Mouse (Mus musculus) erythroblast, embryonic 14.5 days (primary cell): ENCODE results near the gene Ryr2.

Experiments used
- GATA1 ChIP-seq: IDR thresholded peaks from 2 replicates; pipeline ENCODE4 v1.6.1; 2012; ENCODE audit warnings: low read length, inconsistent platforms, mixed read lengths
- TAL1 ChIP-seq: IDR thresholded peaks from 3 replicates; pipeline ENCODE4 v1.6.1; 2012; ENCODE audit warnings: low read length, inconsistent platforms, mixed read lengths

GRCm38 (mm10) chr13:11959488-11960174 is 147.1 kb downstream of the Ryr2 start:
- TF ChIP-seq GATA1 (no peak), TAL1 (no peak)
